Mouse (Mus musculus): ENCODE data around the gene Nucb2. TPM values are rescaled to one million over a fixed set of nuclear protein-coding genes. Genes with fewer than 3 reads are reported as not detected.

Nucb2 gene
- total RNA-seq (2014; fragmentation: Nextera tagmentation), result 2.2 and 3.0 TPM in 2 replicates
- total RNA-seq (2017), result 0.94 and 1.3 TPM in 2 replicates

DNA sequence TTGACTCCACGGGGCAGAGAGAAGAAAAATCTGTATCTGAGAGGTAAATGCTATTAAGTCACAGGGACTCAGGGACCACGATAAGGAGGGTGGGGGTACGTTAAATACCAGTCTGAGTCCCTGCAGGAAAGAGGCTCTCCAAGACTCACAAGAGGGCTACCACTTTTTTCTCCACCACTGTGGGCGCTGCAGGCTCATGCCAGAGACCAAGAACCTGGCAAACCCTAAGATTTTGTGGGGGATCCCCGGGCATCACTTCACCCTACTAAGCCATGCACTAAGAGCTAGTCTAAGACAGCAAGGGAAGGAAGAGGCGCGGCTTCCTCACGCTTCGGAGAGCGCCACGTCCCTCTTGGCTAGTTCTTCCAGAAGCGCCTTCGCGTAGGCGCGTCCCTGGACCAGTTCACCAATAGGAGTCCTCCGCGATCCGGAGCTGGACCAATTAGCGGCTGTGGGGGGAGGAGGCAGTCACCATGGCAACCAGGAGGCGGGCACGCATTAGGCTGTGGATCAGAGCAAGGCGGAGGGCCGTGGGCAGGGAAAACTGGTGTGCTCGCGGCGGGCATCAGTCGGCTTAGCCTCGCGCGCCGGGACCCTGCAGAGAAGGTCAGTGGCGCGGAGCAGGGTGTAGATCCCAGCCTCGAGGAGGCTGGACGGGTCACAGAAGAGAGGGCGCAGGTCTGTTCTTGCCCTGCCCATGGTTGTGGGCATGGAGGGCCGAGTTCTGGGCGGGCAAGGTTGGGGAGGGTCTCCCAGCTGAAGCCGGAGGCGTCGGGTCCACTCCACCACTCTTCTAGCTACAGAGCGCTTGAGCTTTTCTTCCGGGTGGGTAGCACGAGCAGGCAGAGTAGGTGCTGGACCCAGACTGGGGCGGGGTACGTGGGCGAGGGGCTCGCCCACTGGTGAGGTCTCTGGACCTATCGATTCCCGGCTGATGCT is at the start of gene Nucb2:
Gene Nucb2 (plus strand): TSS at position 491 of the 939 bp plus-strand sequence.
- peak; percentile 100 for ATAC-seq (replicated peaks; ENCODE audit: low FRiP score, low TSS enrichment, poor library complexity, severe bottlenecking)

DNA sequence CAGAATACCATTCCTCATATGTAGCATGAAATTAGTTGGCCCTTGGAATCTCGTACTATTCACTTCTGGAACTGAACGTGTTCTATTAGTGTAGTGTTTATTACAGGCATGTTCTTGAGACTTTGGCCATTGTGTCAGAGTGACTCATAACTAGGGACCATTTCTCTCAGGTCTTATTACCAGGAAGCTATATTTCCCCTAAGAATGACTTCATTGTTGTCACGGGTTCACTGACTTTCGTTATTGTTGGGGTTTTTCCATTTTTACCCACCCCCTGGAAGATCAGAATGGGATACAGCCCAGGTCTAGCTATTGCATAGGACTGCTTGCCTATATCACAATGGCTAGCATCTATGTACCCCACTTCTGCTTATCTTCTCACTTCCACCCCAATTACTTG is 47.2 kb upstream of the Nucb2 start:
- ATAC-seq (replicated peaks; ENCODE audit: low FRiP score, low TSS enrichment, poor library complexity, severe bottlenecking), result no peak

DNA sequence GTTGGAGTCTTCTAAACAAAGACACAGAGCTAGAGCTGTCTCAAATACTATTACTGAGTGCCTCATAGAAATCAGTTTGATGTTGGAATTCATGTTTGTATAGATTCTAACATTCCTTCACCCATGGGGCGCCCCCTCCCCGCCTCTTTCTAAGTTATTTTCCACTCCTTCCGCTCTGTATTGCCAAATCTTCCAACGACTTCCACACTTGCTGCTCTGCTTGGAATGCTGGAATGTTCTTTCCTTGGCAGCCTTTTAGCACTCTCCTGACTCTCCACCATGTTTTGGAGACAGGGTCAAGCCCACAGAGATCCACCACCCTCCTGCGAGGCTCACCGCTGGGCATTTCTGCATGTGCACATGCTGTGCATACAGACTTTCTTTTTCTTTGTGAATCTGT is 46.8 kb upstream of the Nucb2 start:
- ATAC-seq (replicated peaks; ENCODE audit: low FRiP score, low TSS enrichment, poor library complexity, severe bottlenecking), result no peak

DNA sequence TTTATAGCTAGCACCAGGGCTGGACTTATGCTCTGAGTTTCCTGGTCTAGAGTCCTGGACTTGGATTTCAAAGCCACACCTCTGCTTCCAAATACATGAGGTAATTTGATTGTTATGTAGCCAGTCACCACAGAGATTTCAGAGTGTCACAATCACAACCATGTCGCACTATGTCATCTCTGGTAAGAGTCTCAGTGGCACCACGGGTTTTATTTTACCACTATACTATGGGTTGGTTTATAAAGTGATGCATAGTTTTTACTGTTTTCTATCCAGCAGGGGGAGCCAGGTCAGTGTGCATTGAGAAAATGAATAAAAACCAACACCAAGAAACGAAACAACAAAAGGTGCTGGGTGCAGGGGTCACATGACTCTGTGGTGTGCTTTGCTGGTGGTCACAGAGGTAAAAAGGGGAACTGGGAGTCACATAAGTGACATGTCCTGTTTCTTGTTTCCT is 45.2 kb upstream of the Nucb2 start:
- ATAC-seq (replicated peaks; ENCODE audit: low FRiP score, low TSS enrichment, poor library complexity, severe bottlenecking), result peak; percentile 58

DNA sequence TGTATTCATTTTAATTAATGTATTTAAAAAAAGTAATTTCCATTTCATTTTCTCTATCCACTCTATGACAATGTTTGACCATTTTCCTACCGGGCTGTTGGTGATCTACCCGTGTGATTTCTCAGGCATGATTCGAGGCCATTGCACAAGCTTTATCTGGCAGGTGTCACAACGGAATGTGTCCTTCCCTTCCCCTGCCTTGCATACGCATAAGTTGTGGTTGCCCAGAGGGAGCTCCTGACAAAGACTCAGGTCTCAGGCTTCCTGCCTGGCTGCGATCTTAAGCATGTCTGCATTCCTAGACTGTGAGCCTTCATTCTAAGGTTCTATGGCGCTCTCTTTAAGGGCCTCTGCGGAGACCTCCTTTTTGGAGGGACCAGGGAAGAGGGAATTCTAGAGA is 42.1 kb upstream of the Nucb2 start:
- ATAC-seq (replicated peaks; ENCODE audit: low FRiP score, low TSS enrichment, poor library complexity, severe bottlenecking), result no peak

DNA sequence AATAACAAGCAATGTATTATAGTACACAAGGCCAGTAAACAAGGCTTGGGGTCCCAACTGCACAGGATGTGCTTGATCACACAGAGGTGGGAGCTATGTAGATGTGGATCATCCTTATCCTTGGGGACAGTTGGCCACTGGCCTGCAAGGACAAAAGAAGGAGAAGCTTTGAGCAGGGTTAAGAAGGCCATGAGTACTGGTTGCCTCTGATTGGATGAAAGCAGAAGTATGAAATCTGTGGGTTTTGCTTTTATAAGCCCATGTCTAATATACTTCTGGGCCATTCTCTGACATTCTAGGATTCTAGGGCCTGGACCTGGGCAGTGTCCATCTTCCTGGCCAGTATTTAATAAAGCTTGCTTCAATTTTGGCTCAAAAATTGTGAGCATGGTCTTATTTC is 28.3 kb upstream of the Nucb2 start:
- ATAC-seq (replicated peaks; ENCODE audit: low FRiP score, low TSS enrichment, poor library complexity, severe bottlenecking), result no peak

DNA sequence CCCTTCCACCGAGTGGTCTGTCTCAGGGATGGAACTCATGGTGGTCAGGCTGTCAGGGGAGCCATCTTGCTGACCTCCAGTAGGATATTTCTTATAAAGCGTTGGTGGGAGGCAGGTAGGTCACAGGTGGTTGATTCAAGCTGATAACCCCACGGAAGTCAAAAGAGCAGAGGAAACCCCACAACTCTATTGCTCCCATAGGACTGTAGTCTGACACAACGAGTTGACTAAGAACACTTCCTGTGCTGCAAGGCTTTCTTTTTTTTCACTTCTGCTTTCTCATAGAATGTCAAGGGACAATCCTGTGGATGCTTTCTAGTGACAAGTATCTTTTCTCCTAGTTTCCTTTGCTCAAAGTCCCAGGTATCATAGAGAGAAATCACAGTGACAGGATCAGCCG is 27.9 kb upstream of the Nucb2 start:
- ATAC-seq (replicated peaks; ENCODE audit: low FRiP score, low TSS enrichment, poor library complexity, severe bottlenecking), result no peak

DNA sequence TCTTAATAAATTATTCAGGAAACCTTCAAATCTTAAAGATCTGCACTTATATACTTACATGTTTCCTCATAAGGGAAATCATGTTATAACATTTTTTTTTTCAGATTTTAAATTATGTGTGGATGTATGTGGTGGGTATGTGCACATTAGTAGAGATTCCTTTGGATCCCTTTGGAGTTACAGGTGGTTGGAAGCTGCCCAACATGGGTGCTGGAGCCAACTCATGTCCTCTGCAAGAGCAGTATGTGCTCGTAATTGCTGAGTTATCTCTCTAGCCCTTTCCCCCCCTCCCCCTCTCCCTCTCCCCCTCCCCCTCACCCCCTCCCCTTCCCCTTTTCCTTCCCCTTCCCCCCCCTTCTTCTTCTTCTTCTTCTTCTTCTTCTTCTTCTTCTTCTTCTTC is 21.1 kb upstream of the Nucb2 start:
- no peak for ATAC-seq (replicated peaks; ENCODE audit: low FRiP score, low TSS enrichment, poor library complexity, severe bottlenecking)

DNA sequence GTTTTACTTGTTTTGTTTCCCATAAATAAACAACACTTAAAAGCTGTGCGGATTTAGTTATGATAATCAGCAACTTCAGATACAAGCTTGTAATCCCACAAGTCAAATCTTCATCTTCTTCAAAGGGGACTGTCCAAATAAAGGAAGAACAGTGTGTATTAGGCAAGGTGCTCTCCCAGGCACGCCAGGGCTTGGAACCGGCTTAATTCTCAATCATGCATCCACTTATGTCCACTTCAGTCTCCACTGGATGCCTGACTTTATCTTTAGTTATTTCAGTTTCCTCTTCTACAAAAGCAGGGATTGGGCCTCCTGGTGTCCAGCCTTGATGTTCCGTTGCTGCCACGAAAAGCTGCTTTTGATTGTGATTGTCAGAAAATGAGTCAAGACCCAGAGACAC is 20.4 kb upstream of the Nucb2 start:
- no peak for ATAC-seq (replicated peaks; ENCODE audit: low FRiP score, low TSS enrichment, poor library complexity, severe bottlenecking)

DNA sequence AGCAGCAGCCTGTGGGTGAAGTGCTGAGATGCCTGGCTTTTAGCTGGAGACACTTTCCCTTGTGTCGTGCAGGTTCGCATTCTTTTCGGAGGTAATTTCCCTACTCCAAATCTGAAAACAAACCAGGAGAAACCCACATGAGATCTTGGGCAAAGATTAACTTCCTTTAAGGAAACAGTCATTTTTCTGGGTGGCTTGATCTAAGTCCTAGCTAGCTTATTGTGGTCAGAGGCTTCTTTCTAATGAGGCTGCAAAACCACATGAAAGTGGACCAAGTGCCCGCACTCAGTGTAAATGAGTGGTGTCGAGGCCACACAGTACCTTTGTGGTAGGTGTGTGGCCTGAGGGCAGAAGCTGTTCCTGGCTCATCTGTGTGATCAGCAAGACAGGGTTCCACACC is 20.0 kb upstream of the Nucb2 start:
- no peak for ATAC-seq (replicated peaks; ENCODE audit: low FRiP score, low TSS enrichment, poor library complexity, severe bottlenecking)

DNA sequence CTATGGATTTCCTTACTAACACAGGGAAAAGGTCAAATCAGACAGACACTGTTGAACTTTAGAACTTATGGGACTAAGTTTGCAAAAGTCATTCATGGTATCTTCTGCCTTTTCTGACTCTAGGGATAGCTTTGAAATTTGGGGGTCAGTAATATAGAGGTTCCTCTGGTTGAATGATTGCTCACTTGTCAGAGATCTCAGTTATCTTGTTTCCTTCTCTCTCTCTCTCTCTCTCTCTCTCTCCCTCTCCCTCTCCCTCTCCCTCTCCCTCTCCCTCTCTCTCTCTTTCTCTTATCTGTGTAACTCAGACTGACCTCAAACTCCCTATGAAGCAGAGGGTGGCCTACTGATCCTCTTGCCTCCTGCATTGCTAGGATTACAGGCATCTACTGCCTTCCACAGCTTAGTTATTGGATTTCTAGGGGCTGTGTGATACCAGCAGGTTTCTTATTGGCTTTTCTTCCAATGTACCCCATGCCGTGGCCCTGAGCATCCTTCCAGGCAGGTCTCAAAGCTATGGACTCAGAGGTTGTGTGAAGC is 19.0 kb upstream of the Nucb2 start:
- ATAC-seq (replicated peaks; ENCODE audit: low FRiP score, low TSS enrichment, poor library complexity, severe bottlenecking), result no peak

DNA sequence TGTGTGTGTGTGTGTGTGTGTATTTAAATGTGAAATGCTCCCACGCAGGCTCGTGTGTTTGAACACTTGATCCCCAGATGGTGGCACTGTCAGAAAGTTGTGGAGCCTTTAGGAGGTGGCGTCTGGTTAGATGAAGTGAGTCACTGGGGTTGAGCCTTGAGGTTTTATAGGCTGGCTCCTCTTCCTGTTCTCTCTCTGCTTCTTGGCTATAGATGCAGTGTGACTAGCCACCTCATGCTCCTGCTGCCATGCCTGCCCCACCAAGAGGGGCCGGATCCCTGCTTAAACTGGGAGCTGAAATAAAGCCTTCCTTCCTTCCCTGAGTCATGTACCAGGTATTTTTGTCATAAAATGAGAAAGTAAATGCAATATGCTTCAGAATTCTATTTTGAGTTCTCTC is 13.1 kb upstream of the Nucb2 start:
- no peak for ATAC-seq (replicated peaks; ENCODE audit: low FRiP score, low TSS enrichment, poor library complexity, severe bottlenecking)

DNA sequence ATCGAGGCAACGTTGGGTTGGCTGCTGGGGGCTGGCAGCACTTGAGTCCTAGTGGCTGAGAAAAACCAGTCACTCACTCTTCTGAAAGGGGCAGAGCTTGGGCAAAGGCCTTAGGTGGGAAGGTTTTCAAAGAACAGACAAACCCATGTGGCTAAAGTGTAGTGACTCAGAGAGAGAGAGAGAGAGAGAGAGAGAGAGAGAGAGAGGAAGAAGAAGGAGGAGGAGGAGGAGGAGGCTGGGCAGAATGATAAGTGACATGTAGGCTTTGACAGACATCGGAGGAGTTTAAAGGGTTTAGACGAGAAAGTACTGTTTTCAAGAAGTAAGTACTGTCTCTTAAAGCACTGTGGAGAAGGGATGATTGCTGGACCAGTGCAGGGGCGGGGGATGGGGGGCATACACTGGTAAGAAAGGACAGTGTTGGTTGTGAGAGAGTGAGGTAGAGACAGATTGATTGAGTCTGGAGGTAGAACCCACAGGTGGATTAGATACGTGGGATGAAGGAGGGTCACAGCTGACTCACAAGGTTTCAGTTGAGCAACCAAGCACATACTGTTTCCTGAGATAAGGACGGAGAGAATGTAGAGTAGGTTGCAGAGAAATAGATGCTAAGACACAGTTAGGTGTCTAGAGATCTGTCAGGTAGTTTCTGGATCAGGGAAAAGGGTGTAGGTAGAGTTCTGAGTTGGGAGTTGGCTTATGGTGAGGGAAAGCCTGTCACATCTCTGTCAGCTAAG is 10.7 kb upstream of the Nucb2 start:
- ATAC-seq (replicated peaks; ENCODE audit: low FRiP score, low TSS enrichment, poor library complexity, severe bottlenecking), result no peak

DNA sequence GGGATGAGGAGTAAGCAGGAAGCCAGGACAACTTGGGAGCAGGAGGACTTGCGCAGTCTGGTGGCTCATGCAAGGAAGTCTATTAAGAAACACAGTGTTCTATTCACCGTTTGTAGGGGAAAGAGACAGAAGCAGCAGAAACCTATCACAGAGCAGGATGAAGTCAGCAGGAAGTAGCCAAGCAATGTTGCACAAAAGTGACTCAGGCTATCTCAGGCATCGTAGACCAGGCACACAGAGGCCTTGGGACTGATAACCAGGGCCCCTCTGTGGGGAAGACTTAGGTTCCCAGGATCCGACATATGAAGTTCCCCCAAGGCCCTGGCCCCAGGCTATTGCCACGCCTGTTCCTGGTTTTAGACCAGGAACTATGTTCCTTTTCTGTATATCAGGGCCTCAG is 9.6 kb upstream of the Nucb2 start:
- no peak for ATAC-seq (replicated peaks; ENCODE audit: low FRiP score, low TSS enrichment, poor library complexity, severe bottlenecking)

DNA sequence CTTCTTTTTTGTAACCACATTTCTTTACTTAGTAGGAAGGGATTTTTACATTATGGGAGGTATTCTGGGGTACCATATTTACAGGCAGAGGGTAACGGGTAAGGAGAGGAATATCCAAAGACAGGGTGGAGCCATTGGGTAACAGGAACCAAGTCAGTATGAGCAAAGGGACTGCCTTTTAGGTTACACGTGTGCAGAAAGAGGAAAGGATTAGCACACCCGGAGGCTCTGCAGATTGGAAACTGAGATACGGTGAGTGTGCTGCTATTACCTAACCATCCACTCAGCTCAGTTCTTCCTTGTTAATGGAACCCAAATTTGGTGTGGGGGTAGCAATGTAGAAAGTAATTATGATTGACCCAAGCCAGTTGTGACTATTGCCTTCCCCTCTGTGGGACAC is 7.4 kb upstream of the Nucb2 start:
- ATAC-seq (replicated peaks; ENCODE audit: low FRiP score, low TSS enrichment, poor library complexity, severe bottlenecking), result no peak

DNA sequence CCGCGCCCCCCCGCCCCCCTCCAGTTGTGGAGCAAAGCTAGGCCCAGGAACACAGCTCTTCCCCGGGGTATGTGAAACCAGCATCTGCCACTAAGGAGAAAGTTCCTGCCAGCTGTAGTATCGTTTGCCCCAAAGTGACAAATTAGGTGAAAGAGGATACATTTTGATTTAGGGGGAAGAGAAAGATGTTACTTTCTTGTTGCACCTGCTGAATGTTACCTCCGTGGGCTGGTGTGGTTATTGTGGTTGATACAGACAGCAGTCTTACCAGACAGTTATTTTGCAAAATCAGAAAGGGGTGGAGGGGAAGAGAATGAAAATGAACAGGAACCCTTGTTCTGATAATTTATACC is 625 bp downstream of the Nucb2 start:
- ATAC-seq (replicated peaks; ENCODE audit: low FRiP score, low TSS enrichment, poor library complexity, severe bottlenecking), result no peak

DNA sequence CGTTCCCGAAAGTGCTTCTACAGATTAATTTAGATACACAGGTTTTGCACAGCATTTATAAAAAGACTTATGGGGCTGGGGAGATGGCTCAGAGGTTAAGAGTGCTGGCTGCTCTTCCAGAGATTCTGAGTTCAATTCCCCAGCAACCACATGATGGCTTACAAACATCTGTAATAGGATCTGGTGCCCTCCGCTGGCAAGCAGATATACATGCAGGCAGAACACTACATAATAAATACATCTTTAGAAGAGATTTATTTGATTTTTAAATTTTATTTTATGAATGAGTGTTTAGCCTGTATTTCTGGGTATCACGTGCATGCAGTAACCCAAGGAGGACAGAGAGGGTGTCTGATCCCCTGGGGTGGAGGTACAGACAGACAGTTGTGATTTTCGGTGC is 9.9 kb downstream of the Nucb2 start:
- ATAC-seq (replicated peaks; ENCODE audit: low FRiP score, low TSS enrichment, poor library complexity, severe bottlenecking), result no peak

DNA sequence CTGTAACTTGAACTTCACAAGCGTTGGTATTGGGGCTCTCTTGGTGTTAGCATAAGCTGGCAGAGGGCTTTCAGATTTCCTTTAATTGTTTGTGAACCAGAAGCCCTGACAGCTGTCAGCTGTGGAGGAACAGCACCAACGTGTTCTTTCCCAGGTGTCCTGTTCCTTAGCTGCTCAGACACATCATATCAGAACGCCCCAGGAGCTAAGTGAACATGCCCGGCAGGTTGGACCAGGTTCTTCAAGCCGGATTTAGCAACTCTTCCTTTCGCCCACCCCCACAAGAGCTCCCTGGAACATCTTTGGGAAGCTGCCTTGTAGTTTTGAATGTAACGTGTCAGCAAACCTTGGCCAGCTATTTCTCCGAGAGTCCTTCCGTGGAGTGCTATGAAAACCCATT is 10.4 kb downstream of the Nucb2 start:
- ATAC-seq (replicated peaks; ENCODE audit: low FRiP score, low TSS enrichment, poor library complexity, severe bottlenecking), result no peak

DNA sequence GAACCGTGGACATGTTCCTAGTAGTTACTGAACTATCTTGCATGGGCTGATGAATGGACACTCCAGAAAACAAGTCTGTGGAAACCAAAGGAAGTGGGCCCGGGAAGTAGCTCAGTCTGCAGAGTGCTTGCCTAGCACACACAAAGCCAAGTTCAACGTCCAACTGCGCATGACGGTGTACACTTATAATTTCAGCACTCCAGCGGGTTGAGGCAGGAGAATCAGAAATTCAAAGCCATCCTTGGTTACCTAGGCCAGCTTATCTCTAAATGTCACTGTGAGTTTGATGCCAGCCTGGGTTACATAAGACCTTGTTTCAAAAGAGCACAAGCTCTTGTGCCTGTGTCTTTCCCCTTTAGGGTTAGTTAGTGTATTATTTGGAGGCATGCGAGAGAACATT is 10.9 kb downstream of the Nucb2 start:
- ATAC-seq (replicated peaks; ENCODE audit: low FRiP score, low TSS enrichment, poor library complexity, severe bottlenecking), result no peak

DNA sequence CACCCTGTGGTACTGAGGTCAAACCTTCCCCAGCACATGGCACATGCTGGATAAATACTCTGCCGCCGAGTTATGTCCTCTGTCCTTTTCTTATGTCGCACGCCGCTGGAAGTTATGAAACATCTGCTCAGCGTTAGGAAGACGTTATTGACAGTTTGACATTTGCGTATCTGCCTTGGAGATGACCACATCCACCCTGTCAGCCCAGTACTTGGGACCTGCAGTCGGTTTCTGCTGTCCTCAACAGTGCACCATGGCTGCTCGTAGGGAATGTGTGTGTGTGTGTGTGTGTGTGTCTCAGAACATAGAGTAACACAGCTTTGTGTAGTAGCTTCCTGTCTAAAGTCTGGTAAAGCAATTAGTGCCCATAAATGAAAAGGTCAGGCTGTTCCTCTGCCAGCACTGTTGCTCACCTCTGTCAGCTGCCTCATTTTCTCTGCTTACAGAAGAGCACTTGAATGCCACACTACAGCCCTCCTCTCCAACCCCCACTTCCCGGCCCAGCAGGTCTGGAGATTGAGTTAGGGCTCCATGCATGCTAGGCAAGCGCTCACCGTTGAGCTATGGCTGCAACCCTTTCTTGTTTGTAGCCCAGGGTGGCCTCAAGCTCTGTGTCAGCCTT is 11.5 kb downstream of the Nucb2 start:
- ATAC-seq (replicated peaks; ENCODE audit: low FRiP score, low TSS enrichment, poor library complexity, severe bottlenecking), result no peak
